Mouse (Mus musculus): Measurements from ENCODE around the gene Fam186b. TPM values are rescaled to one million over a fixed set of nuclear protein-coding genes. Genes with fewer than 3 reads are reported as not detected.
A peak's percentile ranks its signal among the peaks of the same experiment; 100 is the strongest.

Gene Fam186b
- polyA plus RNA-seq, 1 experiment from 2014 or later: 0.24 TPM

GRCm38 (mm10) chr15:99335801-99336320 is 40.2 kb upstream of the Fam186b start:
- Histone ChIP-seq H3K27ac (ENCODE audit: low read length) (no peak overlapping the region), H3K9me3 (ENCODE audit: control insufficient read depth, low read length) (no peaks in the 10 kb centered on the region), H3K4me1 (ENCODE audit: control insufficient read depth, insufficient read depth, low read length) (peaks cover 43% of the 10 kb centered on the region), H3K9ac (ENCODE audit: low read depth, low read length) (no peak overlapping the region), H3K36me3 (ENCODE audit: control insufficient read depth, insufficient read depth, low read length) (no peaks in the 10 kb centered on the region), H3K4me3 (ENCODE audit: low read length) (no peak overlapping the region), H3K4me2 (ENCODE audit: low read depth, low read length) (no peak overlapping the region), H3K27me3 (replicated peaks; ENCODE audit: control insufficient read depth, insufficient read depth, low read length) (no peaks in the 10 kb centered on the region)
- ATAC-seq: no peak
- 83% methylated on average over 8 of the region's 8 CpGs for WGBS

DNA sequence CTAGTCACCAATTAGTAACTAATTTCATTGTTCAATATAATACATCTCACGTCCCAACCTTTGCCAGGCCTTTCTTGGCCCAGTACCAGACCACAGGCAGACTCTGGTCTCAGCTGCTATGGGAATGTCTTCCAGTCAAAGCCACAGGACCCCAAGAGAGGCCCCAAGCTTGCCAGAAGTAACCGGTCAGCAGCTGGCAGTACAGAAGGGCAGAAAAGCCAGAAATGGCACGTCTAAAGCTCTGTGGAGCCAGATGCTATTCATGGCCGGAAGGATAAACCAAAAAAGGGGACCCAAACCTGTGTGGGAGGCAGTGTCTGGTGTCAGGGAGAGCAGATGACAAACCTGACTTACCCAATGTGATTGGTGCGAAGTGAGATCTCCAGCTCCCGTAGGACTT is 38.8 kb upstream of the Fam186b start:
- no peak overlapping the region for H3K9ac ChIP-seq (ENCODE audit: low read depth, low read length)
- H3K4me2 ChIP-seq (ENCODE audit: low read depth, low read length): no peak overlapping the region
- peak overlapping the region; percentile 96 for H3K27ac ChIP-seq (ENCODE audit: low read length)
- no peaks in the 10 kb centered on the region for H3K36me3 ChIP-seq (ENCODE audit: control insufficient read depth, insufficient read depth, low read length)
- no peaks in the 10 kb centered on the region for H3K27me3 ChIP-seq (replicated peaks; ENCODE audit: control insufficient read depth, insufficient read depth, low read length)
- H3K4me3 ChIP-seq (ENCODE audit: low read length): no peak overlapping the region
- 57% methylated on average over 6 of the region's 6 CpGs for WGBS
- H3K4me1 ChIP-seq (ENCODE audit: control insufficient read depth, insufficient read depth, low read length): peaks cover 40% of the 10 kb centered on the region
- no peaks in the 10 kb centered on the region for H3K9me3 ChIP-seq (ENCODE audit: control insufficient read depth, low read length)
- no peak for ATAC-seq

DNA sequence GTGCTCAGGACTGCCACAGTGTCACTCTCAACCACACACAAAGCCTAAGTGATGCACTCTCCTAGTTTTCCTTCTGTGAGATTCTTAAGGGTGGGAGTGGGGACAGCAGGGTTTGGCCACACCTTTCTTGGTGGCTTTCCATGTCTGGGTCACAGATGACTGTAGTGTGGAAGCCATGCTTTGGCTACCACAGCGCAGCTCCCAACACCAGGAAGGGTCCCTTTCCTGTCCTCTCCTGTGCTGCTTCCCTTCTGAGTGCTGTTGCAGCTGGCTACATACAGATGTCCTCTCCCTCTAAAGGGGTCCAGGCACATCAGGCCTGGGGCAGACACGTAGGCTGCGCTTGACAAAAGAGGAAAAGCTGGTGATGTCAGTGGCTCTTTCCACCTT is 38.0 kb upstream of the Fam186b start:
- Histone ChIP-seq H3K36me3 (ENCODE audit: control insufficient read depth, insufficient read depth, low read length) (no peaks in the 10 kb centered on the region), H3K27me3 (replicated peaks; ENCODE audit: control insufficient read depth, insufficient read depth, low read length) (no peaks in the 10 kb centered on the region), H3K4me1 (ENCODE audit: control insufficient read depth, insufficient read depth, low read length) (peaks cover 38% of the 10 kb centered on the region), H3K27ac (ENCODE audit: low read length) (peak overlapping the region; percentile 96), H3K9ac (ENCODE audit: low read depth, low read length) (peak overlapping the region; percentile 21; the same call in 1 of the 2 replicates), H3K4me2 (ENCODE audit: low read depth, low read length) (no peak overlapping the region), H3K9me3 (ENCODE audit: control insufficient read depth, low read length) (no peaks in the 10 kb centered on the region), H3K4me3 (ENCODE audit: low read length) (no peak overlapping the region)
- peak; percentile 46 for ATAC-seq
- WGBS: 70% methylated on average over 3 of the region's 3 CpGs

- peaks cover 38% of the 10 kb centered on the region for H3K4me1 ChIP-seq (ENCODE audit: control insufficient read depth, insufficient read depth, low read length)
- peak; percentile 86 for ATAC-seq
- no peak overlapping the region for H3K4me3 ChIP-seq (ENCODE audit: low read length)
- H3K27ac ChIP-seq (ENCODE audit: low read length): peak overlapping the region; percentile 96
- no peaks in the 10 kb centered on the region for H3K9me3 ChIP-seq (ENCODE audit: control insufficient read depth, low read length)
- no peaks in the 10 kb centered on the region for H3K36me3 ChIP-seq (ENCODE audit: control insufficient read depth, insufficient read depth, low read length)
- peak overlapping the region; percentile 21; the same call in 1 of the 2 replicates for H3K9ac ChIP-seq (ENCODE audit: low read depth, low read length)
- WGBS: 40% methylated on average over 9 of the region's 9 CpGs
- H3K4me2 ChIP-seq (ENCODE audit: low read depth, low read length): no peak overlapping the region
- no peaks in the 10 kb centered on the region for H3K27me3 ChIP-seq (replicated peaks; ENCODE audit: control insufficient read depth, insufficient read depth, low read length)
Observed at GRCm38 (mm10) chr15:99332921-99333675, 37.4 kb upstream of the Fam186b start.

DNA sequence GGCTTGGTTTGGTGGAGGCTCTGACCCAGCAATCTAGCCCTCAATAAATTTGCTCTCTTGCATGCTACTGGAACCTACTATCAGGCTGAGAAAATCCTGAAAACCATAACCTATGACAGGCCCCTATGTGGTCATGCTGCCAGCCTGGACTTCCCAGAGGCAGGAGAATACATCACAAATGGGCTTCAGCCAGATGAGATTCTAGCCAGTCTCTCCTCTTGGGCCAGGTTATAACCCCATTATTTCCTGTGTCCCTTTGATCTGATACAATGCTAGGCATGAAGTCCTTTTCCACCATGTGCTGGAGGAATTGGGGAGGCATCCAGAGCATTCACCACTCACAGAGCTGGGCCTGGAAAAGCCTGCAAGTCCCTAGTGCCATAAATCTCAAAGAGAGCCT is 36.4 kb upstream of the Fam186b start:
- ATAC-seq: no peak
- Histone ChIP-seq H3K9ac (ENCODE audit: low read depth, low read length) (0 out of 2 replicates have a peak overlapping the region, but pooled peaks have one; percentile 21), H3K4me3 (ENCODE audit: low read length) (no peak overlapping the region), H3K9me3 (ENCODE audit: control insufficient read depth, low read length) (no peaks in the 10 kb centered on the region), H3K27me3 (replicated peaks; ENCODE audit: control insufficient read depth, insufficient read depth, low read length) (no peaks in the 10 kb centered on the region), H3K27ac (ENCODE audit: low read length) (peak overlapping the region; percentile 96), H3K4me1 (ENCODE audit: control insufficient read depth, insufficient read depth, low read length) (peaks cover 38% of the 10 kb centered on the region), H3K36me3 (ENCODE audit: control insufficient read depth, insufficient read depth, low read length) (peaks cover 7% of the 10 kb centered on the region; the same call in 1 of the 2 replicates), H3K4me2 (ENCODE audit: low read depth, low read length) (no peak overlapping the region)

DNA sequence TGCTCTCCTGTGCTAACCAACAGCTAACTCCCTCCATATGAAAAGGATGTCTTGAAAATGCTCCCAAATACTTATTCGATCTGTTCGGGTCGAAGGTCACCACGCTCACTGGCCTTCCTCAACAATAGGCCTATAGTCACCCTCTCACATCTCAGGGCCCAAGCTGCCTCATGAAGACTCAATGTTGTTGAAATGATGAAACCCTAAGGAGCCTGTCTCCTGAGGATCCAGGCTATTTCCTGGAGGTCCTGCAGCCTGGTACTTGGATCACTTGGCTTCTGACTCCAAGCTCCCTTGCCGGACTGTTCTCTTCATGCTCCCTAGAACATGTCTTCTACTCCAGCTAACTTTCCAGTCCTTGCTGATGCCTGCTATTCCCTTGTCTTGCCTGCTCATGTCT is 35.7 kb upstream of the Fam186b start:
- H3K4me2 ChIP-seq (ENCODE audit: low read depth, low read length): no peak overlapping the region
- H3K9ac ChIP-seq (ENCODE audit: low read depth, low read length): no peak overlapping the region
- H3K4me3 ChIP-seq (ENCODE audit: low read length): no peak overlapping the region
- no peaks in the 10 kb centered on the region for H3K9me3 ChIP-seq (ENCODE audit: control insufficient read depth, low read length)
- 89% methylated on average over 5 of the region's 5 CpGs for WGBS
- peaks cover 9% of the 10 kb centered on the region; the same call in 1 of the 2 replicates for H3K36me3 ChIP-seq (ENCODE audit: control insufficient read depth, insufficient read depth, low read length)
- H3K27me3 ChIP-seq (replicated peaks; ENCODE audit: control insufficient read depth, insufficient read depth, low read length): no peaks in the 10 kb centered on the region
- ATAC-seq: no peak
- H3K4me1 ChIP-seq (ENCODE audit: control insufficient read depth, insufficient read depth, low read length): peaks cover 38% of the 10 kb centered on the region
- no peak overlapping the region for H3K27ac ChIP-seq (ENCODE audit: low read length)

- ATAC-seq: no peak
- no peak overlapping the region for H3K4me3 ChIP-seq (ENCODE audit: low read length)
- H3K4me1 ChIP-seq (ENCODE audit: control insufficient read depth, insufficient read depth, low read length): peaks cover 38% of the 10 kb centered on the region
- H3K36me3 ChIP-seq (ENCODE audit: control insufficient read depth, insufficient read depth, low read length): peaks cover 9% of the 10 kb centered on the region; the same call in 1 of the 2 replicates
- WGBS: 79% methylated on average over 2 of the region's 2 CpGs
- no peaks in the 10 kb centered on the region for H3K9me3 ChIP-seq (ENCODE audit: control insufficient read depth, low read length)
- no peaks in the 10 kb centered on the region for H3K27me3 ChIP-seq (replicated peaks; ENCODE audit: control insufficient read depth, insufficient read depth, low read length)
- H3K4me2 ChIP-seq (ENCODE audit: low read depth, low read length): no peak overlapping the region
- no peak overlapping the region for H3K27ac ChIP-seq (ENCODE audit: low read length)
- no peak overlapping the region for H3K9ac ChIP-seq (ENCODE audit: low read depth, low read length)
Observed at GRCm38 (mm10) chr15:99330324-99330723, 34.6 kb upstream of the Fam186b start.

- no peak overlapping the region for H3K4me2 ChIP-seq (ENCODE audit: low read depth, low read length)
- no peak overlapping the region for H3K27ac ChIP-seq (ENCODE audit: low read length)
- peaks cover 10% of the 10 kb centered on the region; the same call in 1 of the 2 replicates for H3K36me3 ChIP-seq (ENCODE audit: control insufficient read depth, insufficient read depth, low read length)
- H3K9me3 ChIP-seq (ENCODE audit: control insufficient read depth, low read length): no peaks in the 10 kb centered on the region
- ATAC-seq: no peak
- no peak overlapping the region for H3K9ac ChIP-seq (ENCODE audit: low read depth, low read length)
- no peak overlapping the region for H3K4me3 ChIP-seq (ENCODE audit: low read length)
- H3K4me1 ChIP-seq (ENCODE audit: control insufficient read depth, insufficient read depth, low read length): peaks cover 19% of the 10 kb centered on the region
- WGBS: 100% methylated on average over 5 of the region's 5 CpGs
- H3K27me3 ChIP-seq (replicated peaks; ENCODE audit: control insufficient read depth, insufficient read depth, low read length): no peaks in the 10 kb centered on the region
Observed at GRCm38 (mm10) chr15:99328011-99328410, 32.3 kb upstream of the Fam186b start.

DNA sequence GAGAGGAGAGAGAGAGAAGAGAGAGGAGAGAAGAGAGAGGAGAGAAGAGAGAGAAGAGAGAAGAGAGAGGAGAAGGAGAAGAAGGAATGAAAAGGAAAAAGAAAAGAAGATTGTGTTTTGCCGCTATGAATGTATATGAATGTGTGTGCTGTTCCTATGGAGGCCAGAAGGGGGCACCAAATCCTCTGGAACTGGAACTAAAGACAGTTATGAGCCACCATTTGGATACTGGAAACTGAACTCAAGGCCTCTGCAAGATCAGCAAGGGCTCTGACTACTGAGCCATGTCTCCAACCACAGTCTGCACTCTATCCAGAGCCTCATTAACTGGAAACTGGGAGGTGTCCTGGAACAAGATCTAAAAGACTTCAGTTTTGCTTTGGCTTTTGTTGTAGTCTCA is 31.3 kb upstream of the Fam186b start:
- no peak overlapping the region for H3K4me3 ChIP-seq (ENCODE audit: low read length)
- no peak overlapping the region for H3K9ac ChIP-seq (ENCODE audit: low read depth, low read length)
- no peak overlapping the region for H3K4me2 ChIP-seq (ENCODE audit: low read depth, low read length)
- no peak for ATAC-seq
- WGBS: 83% methylated on average over 1 of the region's 1 CpGs
- no peaks in the 10 kb centered on the region for H3K27me3 ChIP-seq (replicated peaks; ENCODE audit: control insufficient read depth, insufficient read depth, low read length)
- H3K27ac ChIP-seq (ENCODE audit: low read length): no peak overlapping the region
- no peaks in the 10 kb centered on the region for H3K9me3 ChIP-seq (ENCODE audit: control insufficient read depth, low read length)
- H3K36me3 ChIP-seq (ENCODE audit: control insufficient read depth, insufficient read depth, low read length): peaks cover 10% of the 10 kb centered on the region; the same call in 1 of the 2 replicates
- H3K4me1 ChIP-seq (ENCODE audit: control insufficient read depth, insufficient read depth, low read length): peaks cover 9% of the 10 kb centered on the region
